Mouse (Mus musculus) CD8-positive naive resting alpha-beta T cell, adult 2 months (primary cell): ENCODE results near the gene Olfr872.
"Not testable (repeated sequence)": the region's sequence is repeated elsewhere in the genome, so short reads cannot be mapped to it uniquely, and the experiment has no call there.

Experiments
- DNase-seq, 2 experiments: peaks; one replicate each; pipeline ENCODE4 v3.0.0; 2022; ENCODE audit warnings: low read depth in 2 of 2, low spot score in 2 of 2

Olfr872 gene

DNA sequence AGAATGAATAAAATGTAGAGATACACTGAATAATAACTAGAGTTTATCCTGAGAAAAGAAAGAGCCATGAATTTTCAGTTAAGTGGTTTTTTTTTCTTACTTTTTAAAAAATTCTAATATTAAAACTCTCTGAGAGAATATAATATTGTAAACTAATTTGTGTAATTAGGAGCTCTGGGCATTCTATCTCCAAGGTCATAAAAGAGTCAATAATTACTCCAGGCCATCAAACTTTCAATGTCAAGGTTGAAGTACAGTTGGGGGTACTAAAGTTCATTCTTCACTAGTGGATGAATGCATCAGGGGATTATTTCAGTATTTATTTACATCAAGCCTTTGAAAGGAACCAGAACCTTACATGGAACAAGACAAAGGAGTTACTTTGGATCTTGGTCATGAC lies at the start of gene Olfr872:
TSS of gene Olfr872 (plus strand) at position 301 of the 400 bp plus-strand sequence.
- no peak for DNase-seq

DNA sequence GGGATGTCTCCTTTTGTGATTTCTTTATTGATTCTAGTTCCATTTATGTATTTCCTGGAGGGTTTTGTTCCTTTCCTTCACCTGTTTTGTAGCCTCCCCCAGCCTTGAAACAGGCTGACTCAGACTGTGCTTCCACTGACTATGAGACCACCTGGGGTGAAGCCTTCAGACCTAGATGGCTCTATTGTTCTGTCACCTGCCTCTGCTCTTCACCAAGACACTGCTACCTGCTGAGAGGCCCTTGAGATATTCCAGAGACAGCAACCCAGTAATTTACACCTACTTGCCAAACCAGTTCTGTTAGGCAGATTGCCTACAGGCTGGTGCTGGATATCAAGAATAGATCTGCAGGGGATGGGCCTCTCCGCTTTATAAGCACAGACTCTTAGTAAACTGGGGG lies 34.8 kb upstream of the Olfr872 start:
- DNase-seq: no peak

DNA sequence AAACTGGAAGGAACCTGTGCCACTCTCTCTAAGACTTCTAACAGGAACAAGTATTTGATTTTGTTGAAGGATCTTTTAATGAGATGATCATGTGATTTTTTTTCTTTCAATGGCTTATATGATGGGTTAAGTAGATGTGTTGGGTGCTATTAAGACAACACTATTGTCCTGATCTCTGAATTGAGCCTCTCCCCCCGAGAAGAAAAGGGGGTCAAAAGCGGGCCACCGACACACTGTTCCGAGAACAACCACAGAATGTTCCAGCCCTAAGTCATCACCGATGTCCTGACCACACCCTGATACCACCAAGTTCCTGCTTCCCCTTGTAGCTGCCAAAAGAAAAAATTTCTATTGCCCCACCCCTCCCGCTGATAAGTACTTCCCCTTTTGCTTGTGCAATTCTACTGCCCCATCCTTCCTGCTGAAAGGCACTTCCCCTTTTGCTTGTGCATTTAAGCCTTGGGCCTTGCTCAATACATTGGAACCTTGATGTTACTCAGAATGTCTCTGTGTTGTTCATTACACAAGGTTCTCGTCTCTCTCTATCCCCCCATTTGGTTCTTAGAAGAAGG lies 33.4 kb upstream of the Olfr872 start:
- DNase-seq: not testable (repeated sequence)

DNA sequence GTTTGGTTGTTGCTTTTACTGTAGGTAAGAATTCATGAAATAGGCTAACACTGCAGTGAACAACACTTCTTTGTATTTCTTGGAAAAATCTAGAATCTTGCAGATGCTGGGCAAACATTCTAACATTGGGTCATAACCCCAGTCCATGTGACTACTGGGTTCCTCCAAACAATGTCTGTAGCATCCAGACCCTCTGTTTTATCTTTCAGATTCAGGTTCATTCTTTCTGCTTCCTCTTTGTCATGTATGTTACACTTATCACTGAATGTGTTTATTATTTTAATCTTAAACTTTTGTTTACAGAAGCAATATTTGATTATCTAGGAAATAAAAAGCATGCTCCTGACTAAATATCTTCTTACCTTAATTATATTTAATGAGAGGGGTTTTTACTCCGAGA lies 26.1 kb upstream of the Olfr872 start:
- DNase-seq: no peak

DNA sequence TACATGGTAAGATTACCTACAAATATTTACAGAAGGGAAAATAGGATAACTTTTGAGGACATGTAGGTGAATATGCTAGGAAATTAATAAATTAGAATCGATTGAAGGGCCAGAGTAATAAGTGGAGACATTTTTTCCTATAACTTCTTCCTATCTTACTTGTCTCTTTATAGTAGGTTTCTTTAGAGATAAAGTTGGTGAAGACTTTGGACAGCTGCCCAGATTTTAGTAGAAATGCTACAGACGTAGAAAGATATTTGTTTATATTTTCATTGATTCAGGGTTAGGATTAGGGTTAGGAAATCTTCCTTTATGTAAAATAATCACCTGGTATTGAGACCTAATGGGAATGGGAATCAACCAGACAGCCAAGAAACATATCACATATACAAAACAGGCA lies 25.4 kb upstream of the Olfr872 start:
- no peak for DNase-seq

DNA sequence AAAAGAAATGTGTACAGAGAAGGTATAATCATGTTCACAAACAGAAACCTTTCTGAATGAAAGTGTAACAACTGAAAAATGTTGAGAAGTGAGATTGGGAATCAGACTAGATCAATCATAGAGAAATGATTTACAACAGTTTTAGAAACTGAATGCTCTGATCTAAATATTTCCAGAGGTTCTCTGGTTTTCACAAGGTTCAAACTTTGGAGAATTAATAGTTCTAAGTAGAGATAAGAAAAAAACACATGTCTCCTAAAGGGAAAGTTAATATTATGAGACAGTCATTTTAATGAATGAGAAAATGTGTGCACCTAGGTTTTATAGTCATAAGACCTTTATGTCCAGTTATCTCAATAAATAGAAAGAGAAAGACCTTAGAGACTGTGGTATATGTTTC lies 25.0 kb upstream of the Olfr872 start, which contains the start of gene Olfr871:
TSS of gene Olfr871 (plus strand) at position 301 of the 400 bp plus-strand sequence.
- DNase-seq: no peak

DNA sequence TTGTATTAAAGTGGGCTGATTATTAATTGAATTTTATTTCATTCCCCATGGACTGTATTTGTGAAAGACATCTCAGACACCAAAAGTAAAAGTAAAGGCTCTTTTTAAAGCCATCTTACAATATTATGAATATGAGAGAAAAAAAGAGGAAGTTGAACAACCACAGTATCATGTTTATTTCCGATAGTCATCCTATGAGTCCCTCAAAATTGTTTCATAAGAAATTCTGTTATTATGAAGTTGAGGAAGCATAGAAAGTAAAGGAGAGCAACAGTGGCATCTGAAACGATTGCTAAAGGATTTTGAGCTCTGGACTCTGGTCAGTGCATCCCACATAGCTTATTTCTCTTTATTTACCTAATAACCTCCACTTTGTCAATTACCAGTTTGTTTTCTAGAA lies 459 bp downstream of the Olfr872 start:
- no peak for DNase-seq

DNA sequence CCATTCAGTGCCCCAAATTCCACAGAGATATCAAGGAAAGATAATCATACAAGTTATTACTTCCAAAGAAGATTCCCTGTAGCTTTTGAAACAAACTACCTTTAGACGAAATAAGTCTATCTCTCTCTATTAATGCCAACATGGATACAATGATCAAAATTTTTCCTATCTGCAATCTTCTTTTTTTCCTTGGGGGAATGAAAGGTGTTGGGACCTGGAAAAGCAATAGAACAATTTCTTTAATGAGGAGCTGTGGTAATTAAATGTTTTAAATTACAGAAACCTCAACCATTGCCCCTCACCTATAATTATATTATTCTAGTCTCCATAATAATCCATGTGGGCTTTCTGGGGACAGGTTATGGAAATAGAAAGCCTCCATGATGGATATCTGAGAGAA lies 45.1 kb downstream of the Olfr872 start, which contains the start of gene Olfr39:
TSS of gene Olfr39 (plus strand) at position 301 of the 400 bp plus-strand sequence.
- DNase-seq: no peak

DNA sequence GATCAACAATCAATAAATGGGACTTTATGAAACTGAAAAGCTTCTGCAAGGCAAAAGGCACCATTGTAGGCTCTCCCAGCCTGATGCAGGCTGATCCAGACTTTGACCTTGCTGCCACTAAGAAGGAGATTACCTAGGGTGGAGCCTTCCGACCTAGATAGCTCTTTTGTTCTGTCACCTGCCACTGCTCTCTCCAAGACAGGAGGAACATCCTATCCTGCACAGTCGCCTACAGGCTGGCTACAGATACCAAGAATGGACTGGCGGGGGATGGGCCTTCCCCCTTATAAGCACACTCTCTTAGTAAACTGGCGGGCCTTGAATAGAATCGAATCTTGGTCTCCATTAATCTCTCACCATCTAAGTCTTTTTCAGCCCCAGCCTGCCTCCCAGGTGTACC lies 58.6 kb downstream of the Olfr872 start:
- DNase-seq: not testable (repeated sequence)

DNA sequence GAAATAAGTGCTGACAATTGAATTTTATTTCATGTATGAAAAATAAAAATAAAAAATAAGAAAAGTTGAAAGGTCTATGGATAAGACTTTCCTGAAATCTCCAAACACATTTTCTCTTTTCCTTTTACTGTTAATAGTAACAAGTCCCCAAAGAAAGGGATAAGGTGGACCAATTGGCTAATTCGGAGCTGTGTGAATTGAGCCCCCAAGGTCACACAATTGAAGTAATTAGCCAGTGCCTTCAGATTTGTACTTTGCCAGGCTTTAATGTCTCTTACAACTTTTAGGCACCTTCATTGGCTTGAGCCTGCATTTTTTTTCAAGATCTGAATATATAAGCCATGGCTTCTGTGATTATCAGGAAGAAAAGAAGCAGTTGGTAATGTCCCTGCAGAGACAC lies 61.3 kb downstream of the Olfr872 start, which contains the start of gene Olfr873:
TSS of gene Olfr873 (plus strand) at position 301 of the 400 bp plus-strand sequence.
- DNase-seq: no peak
